Mouse (Mus musculus) brain, embryonic 14.5 days (tissue): ENCODE results near the gene Smtn.

Source experiments
- CTCF ChIP-seq: fragments of 200-500 bp; IDR thresholded peaks from 2 replicates; pipeline ENCODE4 v1.5.1; 2012; ENCODE audit warnings: inconsistent platforms, mild to moderate bottlenecking, moderate library complexity, borderline replicate concordance; ENCODE audit not compliant: insufficient read depth, insufficient read length; ENCODE audit errors: extremely low read depth
- POLR2A ChIP-seq: fragments of 200-500 bp; IDR thresholded peaks from 2 replicates; pipeline ENCODE4 v1.6.1; 2012; ENCODE audit warnings: mild to moderate bottlenecking, inconsistent platforms, borderline replicate concordance; ENCODE audit not compliant: poor library complexity, insufficient read depth, insufficient read length, severe bottlenecking; ENCODE audit errors: extremely low read depth

DNA sequence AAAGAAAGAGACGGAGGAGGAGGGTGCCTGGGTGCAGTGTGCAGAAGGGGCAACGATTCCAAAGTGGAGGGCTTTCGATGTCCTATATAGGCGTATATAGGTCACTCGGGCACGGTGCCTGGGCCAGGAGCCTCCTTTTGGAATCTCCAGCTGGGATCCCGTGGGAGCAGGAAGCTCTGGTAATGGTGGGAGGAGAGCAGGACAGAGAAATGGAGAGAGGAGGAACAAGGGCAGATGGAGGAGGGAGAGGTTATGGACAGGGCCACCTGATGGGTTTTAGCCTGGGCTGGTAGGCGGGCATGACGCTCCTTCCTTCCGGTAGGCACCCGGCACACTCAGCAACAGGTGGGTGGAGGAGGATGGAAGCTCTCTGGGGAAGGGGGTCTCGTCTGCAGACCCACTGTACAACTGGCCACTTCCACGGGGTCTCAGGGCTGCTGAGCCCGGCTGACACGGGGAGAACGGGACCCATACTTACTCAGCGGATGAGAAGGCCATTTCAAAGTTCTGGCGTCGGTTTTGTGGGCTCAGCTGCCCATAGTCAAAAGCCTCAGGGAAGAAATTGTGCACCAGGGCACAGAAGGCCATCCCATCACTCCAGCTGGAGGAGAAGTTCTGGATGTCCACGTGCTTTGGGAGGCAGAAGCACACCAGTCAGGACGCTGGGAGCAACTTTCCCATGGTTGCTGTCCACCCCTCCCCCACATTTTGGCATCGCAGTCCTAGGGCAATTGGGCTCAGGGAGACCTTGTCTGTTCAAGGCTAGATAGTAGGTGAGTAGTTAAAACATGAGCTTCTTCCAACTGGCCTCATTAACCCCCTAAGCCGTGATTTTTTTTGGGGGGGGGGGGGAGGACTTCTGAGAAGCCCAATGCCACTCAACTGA lies 18.8 kb downstream of the Smtn start:
- TF ChIP-seq CTCF (no peak), POLR2A (no peak)
